Mouse (Mus musculus) brain, embryonic 14.5 days (tissue): ENCODE measurements at regions not wholly inside any gene's neighbourhood (a gene's known extent, or its start where the extent isn't known, plus 50 kb on each side); places are given as distances from the start of the nearest gene placed in this dataset.

ENCODE experiments used
- DNase-seq: peaks from one replicate; pipeline ENCODE4 v3.0.0-alpha.2; 2011; ENCODE audit warnings: low read depth
- CTCF ChIP-seq: fragments of 200-500 bp; IDR thresholded peaks from 2 replicates; pipeline ENCODE4 v1.5.1; 2012; ENCODE audit warnings: inconsistent platforms, mild to moderate bottlenecking, moderate library complexity, borderline replicate concordance; ENCODE audit not compliant: insufficient read depth, insufficient read length; ENCODE audit errors: extremely low read depth
- POLR2A ChIP-seq: fragments of 200-500 bp; IDR thresholded peaks from 2 replicates; pipeline ENCODE4 v1.6.1; 2012; ENCODE audit warnings: mild to moderate bottlenecking, inconsistent platforms, borderline replicate concordance; ENCODE audit not compliant: poor library complexity, insufficient read depth, insufficient read length, severe bottlenecking; ENCODE audit errors: extremely low read depth

GRCm38 (mm10) chr7:124455659-124456058 lies 473.0 kb downstream of the Hs3st4 start:
- DNase-seq: no peak
- TF ChIP-seq CTCF (no peak), POLR2A (no peak)

- DNase-seq: no peak
- TF ChIP-seq CTCF (no peak), POLR2A (no peak)
Measured at GRCm38 (mm10) chr7:124487326-124487725, 504.7 kb downstream of the Hs3st4 start.

GRCm38 (mm10) chr7:124491109-124491793 lies 508.6 kb downstream of the Hs3st4 start:
- DNase-seq: no peak
- no peak for TF ChIP-seq CTCF
- TF ChIP-seq POLR2A: no peak

- peak; percentile 58 for DNase-seq
- no peak for TF ChIP-seq CTCF
- no peak for TF ChIP-seq POLR2A
Measured at GRCm38 (mm10) chr7:124491851-124492390, 509.3 kb downstream of the Hs3st4 start.

- no peak for DNase-seq
- no peak for TF ChIP-seq CTCF
- no peak for TF ChIP-seq POLR2A
Measured at GRCm38 (mm10) chr7:124500636-124501035, 518.0 kb downstream of the Hs3st4 start.

- TF ChIP-seq POLR2A (no peak), CTCF (no peak)
- no peak for DNase-seq
Measured at GRCm38 (mm10) chr7:124502760-124503159, 520.1 kb downstream of the Hs3st4 start.

GRCm38 (mm10) chr7:124549038-124549437 lies 566.4 kb downstream of the Hs3st4 start:
- peak; percentile 2 for DNase-seq
- TF ChIP-seq CTCF: no peak
- TF ChIP-seq POLR2A: no peak

GRCm38 (mm10) chr7:124557213-124557612 lies 574.5 kb downstream of the Hs3st4 start:
- no peak for TF ChIP-seq CTCF
- no peak for TF ChIP-seq POLR2A
- no peak for DNase-seq

- DNase-seq: no peak
- TF ChIP-seq CTCF: no peak
- no peak for TF ChIP-seq POLR2A
Measured at GRCm38 (mm10) chr7:124570804-124571203, 588.1 kb downstream of the Hs3st4 start.

GRCm38 (mm10) chr7:124573666-124574065 lies 591.0 kb downstream of the Hs3st4 start:
- TF ChIP-seq POLR2A (no peak), CTCF (no peak)

GRCm38 (mm10) chr7:124581342-124581741 lies 598.7 kb downstream of the Hs3st4 start:
- DNase-seq: no peak
- TF ChIP-seq POLR2A (no peak), CTCF (no peak)

More at GRCm38 (mm10) chr7:124573666-124574065, 591.0 kb downstream of the Hs3st4 start:
- DNase-seq: no peak

- peak; percentile 71 for DNase-seq
- TF ChIP-seq POLR2A: no peak
- TF ChIP-seq CTCF: no peak
Measured at GRCm38 (mm10) chr7:124585296-124585695, 602.6 kb downstream of the Hs3st4 start.
